Mouse (Mus musculus): ENCODE data around the gene Apol11b. TPM values are rescaled to one million over a fixed set of nuclear protein-coding genes. Genes with fewer than 3 reads are reported as not detected.
"Not testable (repeated sequence)": the region's sequence is repeated elsewhere in the genome, so short reads cannot be mapped to it uniquely, and the experiment has no call there.

Gene Apol11b
- under 1 TPM; 0.17 to 0.77 TPM for total RNA-seq (2021)

DNA sequence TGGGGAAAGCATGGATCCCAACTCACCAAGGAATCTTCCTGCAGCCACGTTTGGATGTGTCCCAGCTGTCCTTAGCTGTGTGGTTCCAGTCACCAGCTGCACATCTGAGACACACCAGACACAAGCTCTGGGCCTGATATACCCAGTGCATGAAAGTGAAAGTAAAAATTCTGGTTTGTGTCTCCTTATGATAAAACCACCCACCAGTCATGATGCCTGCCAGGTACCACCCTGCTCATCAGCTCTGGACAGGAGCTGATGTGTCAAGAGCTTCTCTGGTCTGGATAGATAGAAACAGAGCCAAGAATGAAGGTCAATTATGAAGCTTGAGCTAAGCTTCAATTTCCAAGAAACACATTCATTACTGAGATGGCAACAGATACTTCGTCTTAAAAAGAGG lies at the start of gene Apol11b:
Apol11b (minus strand) TSS at position 111 of the 400 bp plus-strand sequence.
- intact Hi-C loops (cut with DNase I); DNase-seq: not testable (repeated sequence)

DNA sequence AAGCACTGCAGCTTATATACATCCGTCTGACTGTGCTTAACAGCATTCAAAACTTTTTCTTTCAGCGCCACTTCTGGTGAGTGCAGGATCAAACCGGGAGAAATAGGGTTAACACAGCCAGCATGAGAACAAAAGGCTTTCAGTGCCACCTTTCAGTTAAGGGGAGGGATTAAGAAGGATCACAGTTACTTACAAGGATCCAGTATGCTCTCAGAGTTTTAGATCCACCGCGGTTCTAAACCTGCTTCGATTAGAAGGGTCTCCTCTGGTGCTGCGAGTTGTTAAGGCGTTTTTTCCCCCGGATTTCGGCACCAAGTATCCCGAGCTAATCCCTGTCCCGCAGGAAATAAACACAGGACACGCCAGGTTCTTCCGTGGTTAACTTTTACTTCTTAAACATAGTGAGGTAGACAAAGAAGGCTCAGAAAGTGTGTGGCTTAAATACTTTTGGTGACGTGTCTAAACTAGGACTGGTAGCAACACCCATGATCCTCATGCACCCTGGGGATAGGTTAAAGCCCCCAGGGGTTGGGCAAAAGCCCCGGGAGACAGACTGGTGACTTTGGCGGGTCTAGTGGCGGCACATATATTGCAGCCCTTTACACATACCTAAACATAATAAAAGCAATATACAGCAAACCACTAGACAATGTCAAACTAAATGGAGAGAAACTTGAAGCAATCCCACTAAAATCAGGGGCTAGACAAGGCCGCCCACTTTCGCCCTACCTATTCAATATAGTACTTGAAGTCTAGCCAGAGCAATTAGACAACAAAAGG lies 48.6 kb upstream of the Apol11b start:
- intact Hi-C loops (cut with DNase I) = loop anchor here (10.0 kb wide), 1 partner anchor 63 kb away; the partner anchor contains the start of gene Apol8
- DNase-seq = not testable (repeated sequence)

GRCm38 (mm10) chr15:77683944-77684343 lies 40.9 kb upstream of the Apol11b start:
- DNase-seq = peak; percentile 28 to 57
- intact Hi-C loops (cut with DNase I) = loop anchor here (5.0 kb wide), 1 partner anchor 162 kb away; no protein-coding TSS in a partner anchor

DNA sequence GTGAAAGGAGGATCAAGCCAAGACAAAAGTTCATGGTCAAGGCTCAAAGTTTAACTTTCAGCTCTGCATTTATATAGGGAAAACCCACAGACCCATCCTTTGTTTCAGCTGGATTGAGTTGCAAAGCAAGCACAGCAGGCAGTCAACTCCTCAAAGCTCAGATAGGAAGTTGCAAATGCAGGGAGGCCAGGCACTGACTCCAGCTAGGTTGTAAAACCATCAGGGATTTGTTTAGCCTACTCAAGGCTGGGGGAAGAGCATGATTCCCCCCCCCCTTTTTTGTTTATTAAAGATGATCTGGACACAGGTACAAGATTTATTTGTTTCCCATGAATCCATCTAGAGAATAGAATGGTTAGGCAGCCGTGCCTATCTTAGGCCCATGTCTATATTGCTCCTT lies 31.0 kb upstream of the Apol11b start:
- DNase-seq; intact Hi-C loops (cut with DNase I): not testable (repeated sequence)

DNA sequence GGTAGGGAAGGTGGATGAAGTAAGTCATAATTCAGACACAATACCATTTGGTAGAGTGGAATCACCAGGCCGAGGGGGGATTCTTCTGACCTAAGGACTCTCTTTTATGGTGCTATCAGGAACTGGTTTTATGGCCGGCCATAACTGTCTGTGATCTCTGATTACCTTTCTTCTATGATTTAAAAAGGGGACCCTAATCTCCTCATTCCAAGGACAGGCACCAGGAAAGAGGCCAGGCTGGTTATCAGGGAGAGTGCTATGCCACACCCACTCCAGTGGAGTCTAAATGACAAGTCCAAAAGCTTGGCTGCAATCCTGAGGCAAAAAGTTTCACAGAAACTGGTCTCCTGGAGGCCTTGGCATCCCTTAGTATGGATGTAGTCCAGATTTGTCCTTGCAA lies 18.8 kb upstream of the Apol11b start:
- intact Hi-C loops (cut with DNase I) = not testable (repeated sequence)

GRCm38 (mm10) chr15:77659773-77660172 lies 16.7 kb upstream of the Apol11b start:
- intact Hi-C loops (cut with DNase I) = not testable (repeated sequence)

More for the DNA sequence above, 18.8 kb upstream of the Apol11b start:
- DNase-seq = not testable (repeated sequence)

DNA sequence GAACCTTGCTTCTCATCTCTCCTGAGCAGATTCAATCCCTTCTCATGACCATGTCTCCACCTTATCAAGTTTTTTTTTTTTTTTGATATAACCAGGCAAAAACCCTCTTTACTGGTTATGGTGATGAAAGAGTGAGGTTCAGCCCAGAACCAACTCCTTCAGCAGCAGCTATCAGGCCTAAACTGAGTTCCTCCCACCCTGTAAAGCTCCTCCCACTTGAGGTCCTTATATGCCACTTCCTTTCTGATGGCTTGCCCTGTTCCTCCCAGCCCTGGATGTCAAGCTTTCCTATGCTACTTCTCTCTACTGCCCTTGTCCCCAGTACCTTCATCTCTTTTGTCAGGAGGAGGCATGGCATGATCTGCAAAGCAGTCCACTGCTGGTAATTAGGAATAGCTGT lies 8.1 kb upstream of the Apol11b start:
- DNase-seq; intact Hi-C loops (cut with DNase I): not testable (repeated sequence)

More at GRCm38 (mm10) chr15:77659773-77660172, 16.7 kb upstream of the Apol11b start:
- DNase-seq = not testable (repeated sequence)

DNA sequence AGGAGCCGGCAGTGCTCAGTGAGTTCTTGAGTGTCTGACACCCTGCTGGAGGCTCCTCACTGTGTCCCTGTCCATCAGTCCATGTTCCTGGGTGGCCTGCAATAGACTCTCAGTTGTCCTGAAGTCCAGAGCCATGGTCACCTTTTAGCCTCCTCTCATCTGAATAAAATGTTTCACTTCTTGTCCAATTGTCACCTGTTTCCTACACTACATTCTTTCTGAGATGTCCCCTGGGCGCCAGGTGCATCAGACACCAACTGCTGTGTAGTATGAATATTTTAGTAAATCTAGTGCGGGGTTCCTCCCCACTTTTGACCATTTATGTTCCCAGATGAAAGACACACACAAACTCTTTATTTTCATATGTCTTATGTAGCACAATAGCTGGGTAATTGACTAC lies 13.3 kb downstream of the Apol11b start:
- intact Hi-C loops (cut with DNase I) = loop anchor here (1.0 kb wide), 1 partner anchor 107 kb away; no protein-coding TSS in a partner anchor
- DNase-seq = not testable (repeated sequence)

DNA sequence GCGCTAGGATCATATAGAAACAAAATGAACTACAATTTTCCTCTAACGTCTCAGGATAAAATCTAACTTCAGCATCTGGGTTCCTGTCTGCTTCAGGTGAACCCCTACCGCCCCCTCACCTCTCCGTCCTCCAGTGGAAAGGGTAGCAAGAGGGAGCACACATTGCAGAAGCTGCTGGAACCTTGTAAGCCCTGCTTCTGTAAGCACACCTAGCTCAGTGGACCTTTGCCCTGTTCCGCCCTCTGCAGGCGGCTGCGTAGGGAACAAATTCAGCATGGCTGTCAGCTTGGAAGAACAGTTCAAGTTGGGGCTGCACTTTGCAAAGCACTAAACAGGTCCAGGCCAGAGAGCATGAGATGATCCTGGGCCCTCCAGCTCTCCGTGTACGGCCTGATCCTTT lies 14.4 kb downstream of the Apol11b start:
- intact Hi-C loops (cut with DNase I) = not testable (repeated sequence)
- DNase-seq = peak in 1 of 2 experiments; percentile 10

GRCm38 (mm10) chr15:77626471-77626870 lies 16.6 kb downstream of the Apol11b start:
- DNase-seq; intact Hi-C loops (cut with DNase I): not testable (repeated sequence)

- intact Hi-C loops (cut with DNase I) = no loop called here
- no peak for DNase-seq
Measured at GRCm38 (mm10) chr15:77624710-77625109, 18.4 kb downstream of the Apol11b start.

GRCm38 (mm10) chr15:77606069-77606468 lies 37.0 kb downstream of the Apol11b start:
- intact Hi-C loops (cut with DNase I) = no loop called here
- no peak for DNase-seq

- intact Hi-C loops (cut with DNase I) = no loop called here
- no peak for DNase-seq
Measured at GRCm38 (mm10) chr15:77598958-77599357, 44.1 kb downstream of the Apol11b start, which contains the start of gene Gm36245. TSS of gene Gm36245 (plus strand) at chr15:77599258.

DNA sequence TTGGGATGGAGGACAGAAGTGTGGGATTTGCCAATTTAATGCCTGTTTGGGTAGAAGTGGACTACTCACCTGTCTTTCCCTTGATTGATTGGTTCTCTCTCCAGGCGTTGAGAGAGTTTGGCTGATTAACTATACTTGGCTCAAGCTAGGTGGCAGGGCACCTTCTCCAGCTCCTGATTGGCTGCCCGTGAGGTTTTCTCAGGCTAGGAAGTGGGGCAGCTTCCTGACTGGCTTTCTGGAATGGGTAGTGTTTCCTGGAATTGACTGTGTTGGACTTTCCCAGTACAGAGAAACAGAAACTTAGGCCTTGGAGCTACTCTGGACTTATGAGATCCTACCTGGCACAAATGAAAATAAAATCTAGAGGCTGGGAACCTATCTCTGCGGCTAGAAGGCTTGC lies 44.7 kb downstream of the Apol11b start:
- no peak for DNase-seq

GRCm38 (mm10) chr15:77595961-77596360 lies 47.1 kb downstream of the Apol11b start, which contains the start of gene Apol10b:
TSS of gene Apol10b (minus strand) at chr15:77596125.
- no peak for DNase-seq
- intact Hi-C loops (cut with DNase I) = no loop called here

More for the DNA sequence above, 44.7 kb downstream of the Apol11b start:
- intact Hi-C loops (cut with DNase I) = no loop called here

- intact Hi-C loops (cut with DNase I) = no loop called here
- no peak for DNase-seq
Measured at GRCm38 (mm10) chr15:77593557-77593956, 49.5 kb downstream of the Apol11b start.

DNA sequence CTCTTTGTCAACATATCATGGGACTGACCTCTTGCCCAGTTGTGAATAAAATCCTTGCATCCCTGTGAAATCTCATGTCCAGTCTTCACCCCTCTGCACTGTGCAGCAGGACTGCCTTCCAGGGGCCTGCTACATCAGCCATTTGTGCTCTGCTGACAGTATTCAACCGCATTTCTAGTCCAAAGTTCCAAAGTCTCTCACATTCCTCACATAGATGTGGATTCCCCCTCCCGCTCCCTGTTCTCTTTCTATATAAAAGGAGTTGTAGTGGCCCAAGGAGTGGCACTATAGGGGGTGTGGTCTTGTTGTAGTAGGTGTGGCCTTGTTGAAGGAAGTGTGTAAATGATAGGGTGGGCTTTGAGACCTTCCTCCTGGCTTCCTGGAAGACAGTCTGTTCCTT lies 52.2 kb downstream of the Apol11b start:
- no peak for DNase-seq

DNA sequence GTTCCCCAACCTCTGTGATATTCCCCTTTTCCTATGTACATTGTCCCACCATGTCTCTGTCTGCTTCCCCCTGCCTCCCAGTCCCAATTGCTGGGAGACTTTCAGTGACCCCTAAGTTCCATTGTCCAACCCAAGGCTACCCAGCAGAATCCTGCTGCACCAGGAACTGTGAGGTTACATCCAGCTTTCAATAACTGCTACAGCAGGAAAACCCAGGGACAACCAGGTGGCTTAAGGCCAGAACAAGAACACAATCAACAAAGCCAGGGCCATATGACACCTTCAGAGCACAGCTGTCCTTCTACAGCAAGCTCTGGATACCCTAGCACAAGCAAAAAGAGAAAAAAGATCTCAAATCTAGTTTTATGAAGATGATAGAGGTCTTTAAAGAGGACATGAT lies 54.1 kb downstream of the Apol11b start:
- intact Hi-C loops (cut with DNase I) = no loop called here
- DNase-seq = no peak

More for the DNA sequence above, 52.2 kb downstream of the Apol11b start:
- intact Hi-C loops (cut with DNase I) = no loop called here

GRCm38 (mm10) chr15:77587026-77587425 lies 56.1 kb downstream of the Apol11b start:
- DNase-seq = peak; percentile 62 to 65
- intact Hi-C loops (cut with DNase I) = no loop called here
